Mouse (Mus musculus): ENCODE data around the gene Sh3gl2. TPM values are rescaled to one million over a fixed set of nuclear protein-coding genes. Genes with fewer than 3 reads are reported as not detected.

The Sh3gl2 gene
- polyA plus RNA-seq, 1 experiment = 18.6 TPM

DNA sequence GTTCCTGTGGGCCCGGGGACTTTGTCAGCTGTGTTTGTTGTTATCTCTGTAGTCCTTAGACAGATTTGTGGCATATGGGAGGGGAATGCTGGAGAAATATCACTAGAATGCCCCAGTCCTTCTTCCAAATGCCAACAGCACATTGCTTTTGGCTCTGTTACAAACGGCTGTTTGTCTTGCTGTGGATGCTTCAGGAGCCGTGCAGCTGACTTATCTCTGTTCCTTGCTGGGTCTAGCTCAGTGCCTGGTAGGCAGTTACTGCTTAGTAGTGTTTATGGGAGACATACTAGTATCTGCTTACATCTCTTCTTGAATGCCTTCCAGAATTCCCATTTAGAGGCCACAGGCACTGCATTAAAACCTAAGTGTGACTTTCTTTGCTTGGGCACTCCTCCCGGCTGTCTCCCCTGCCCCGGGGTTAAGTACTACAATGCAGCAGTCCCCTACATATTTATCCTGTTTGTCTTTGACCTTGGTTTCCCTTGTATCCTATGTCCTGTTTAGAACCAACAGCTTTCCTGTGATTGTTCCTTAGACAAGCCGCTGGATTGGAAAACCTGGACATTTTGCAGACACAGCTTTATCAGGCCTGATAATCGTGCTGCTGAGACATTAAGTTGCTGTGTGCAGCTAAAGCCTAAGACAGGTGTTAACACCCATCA is 101.1 kb downstream of the Sh3gl2 start:
- TF ChIP-seq POLR2A (IDR thresholded peaks at IDR 0.05; ENCODE audit: insufficient read depth, low read length) (no peak), EP300 (IDR thresholded peaks at IDR 0.05; ENCODE audit: insufficient read depth, low read depth, low read length) (no peak), CTCF (IDR thresholded peaks at IDR 0.05; ENCODE audit: low read depth, low read length) (no peak)
- H3K27me3 ChIP-seq (ENCODE audit: control insufficient read depth, insufficient read depth, low read length, poor library complexity, severe bottlenecking) = no peaks in the 10 kb centered on the region
- no peak overlapping the region for H3K4me3 ChIP-seq (ENCODE audit: low read depth, low read length)
- no peaks in the 10 kb centered on the region for H3K9me3 ChIP-seq (replicated peaks; ENCODE audit: control insufficient read depth, insufficient read depth, low read length, poor library complexity, severe bottlenecking)
- H3K4me1 ChIP-seq (ENCODE audit: control insufficient read depth, insufficient read depth, low read length) = peaks cover 3% of the 10 kb centered on the region
- H3K9ac ChIP-seq (ENCODE audit: low read depth, poor library complexity, severe bottlenecking) = no peak overlapping the region
- H3K36me3 ChIP-seq (ENCODE audit: control insufficient read depth, insufficient read depth, low read length, poor library complexity, severe bottlenecking) = no peaks in the 10 kb centered on the region
- H3K27ac ChIP-seq (ENCODE audit: insufficient read depth, low read length) = no peak overlapping the region

- H3K36me3 ChIP-seq (ENCODE audit: control insufficient read depth, insufficient read depth, low read length, poor library complexity, severe bottlenecking) = no peaks in the 10 kb centered on the region
- no peak overlapping the region for H3K4me3 ChIP-seq (ENCODE audit: low read depth, low read length)
- no peak for TF ChIP-seq POLR2A (IDR thresholded peaks at IDR 0.05; ENCODE audit: insufficient read depth, low read length)
- TF ChIP-seq EP300 (IDR thresholded peaks at IDR 0.05; ENCODE audit: insufficient read depth, low read depth, low read length) = no peak
- no peak for TF ChIP-seq CTCF (IDR thresholded peaks at IDR 0.05; ENCODE audit: low read depth, low read length)
- no peaks in the 10 kb centered on the region for H3K27me3 ChIP-seq (ENCODE audit: control insufficient read depth, insufficient read depth, low read length, poor library complexity, severe bottlenecking)
- no peaks in the 10 kb centered on the region for H3K9me3 ChIP-seq (replicated peaks; ENCODE audit: control insufficient read depth, insufficient read depth, low read length, poor library complexity, severe bottlenecking)
- no peak overlapping the region for H3K27ac ChIP-seq (ENCODE audit: insufficient read depth, low read length)
- no peak overlapping the region for H3K9ac ChIP-seq (ENCODE audit: low read depth, poor library complexity, severe bottlenecking)
- no peaks in the 10 kb centered on the region for H3K4me1 ChIP-seq (ENCODE audit: control insufficient read depth, insufficient read depth, low read length)
These were observed 114.2 kb downstream of the Sh3gl2 start for GRCm38 (mm10) chr4:85319092-85319491.

GRCm38 (mm10) chr4:85325454-85325853 is 120.5 kb downstream of the Sh3gl2 start:
- H3K36me3 ChIP-seq (ENCODE audit: control insufficient read depth, insufficient read depth, low read length, poor library complexity, severe bottlenecking) = no peaks in the 10 kb centered on the region
- H3K4me3 ChIP-seq (ENCODE audit: low read depth, low read length) = no peak overlapping the region
- H3K9me3 ChIP-seq (replicated peaks; ENCODE audit: control insufficient read depth, insufficient read depth, low read length, poor library complexity, severe bottlenecking) = no peaks in the 10 kb centered on the region
- no peak overlapping the region for H3K27ac ChIP-seq (ENCODE audit: insufficient read depth, low read length)
- no peaks in the 10 kb centered on the region for H3K27me3 ChIP-seq (ENCODE audit: control insufficient read depth, insufficient read depth, low read length, poor library complexity, severe bottlenecking)
- no peak overlapping the region for H3K9ac ChIP-seq (ENCODE audit: low read depth, poor library complexity, severe bottlenecking)
- H3K4me1 ChIP-seq (ENCODE audit: control insufficient read depth, insufficient read depth, low read length) = no peaks in the 10 kb centered on the region
- TF ChIP-seq POLR2A (IDR thresholded peaks at IDR 0.05; ENCODE audit: insufficient read depth, low read length) (no peak), CTCF (IDR thresholded peaks at IDR 0.05; ENCODE audit: low read depth, low read length) (no peak), EP300 (IDR thresholded peaks at IDR 0.05; ENCODE audit: insufficient read depth, low read depth, low read length) (no peak)

DNA sequence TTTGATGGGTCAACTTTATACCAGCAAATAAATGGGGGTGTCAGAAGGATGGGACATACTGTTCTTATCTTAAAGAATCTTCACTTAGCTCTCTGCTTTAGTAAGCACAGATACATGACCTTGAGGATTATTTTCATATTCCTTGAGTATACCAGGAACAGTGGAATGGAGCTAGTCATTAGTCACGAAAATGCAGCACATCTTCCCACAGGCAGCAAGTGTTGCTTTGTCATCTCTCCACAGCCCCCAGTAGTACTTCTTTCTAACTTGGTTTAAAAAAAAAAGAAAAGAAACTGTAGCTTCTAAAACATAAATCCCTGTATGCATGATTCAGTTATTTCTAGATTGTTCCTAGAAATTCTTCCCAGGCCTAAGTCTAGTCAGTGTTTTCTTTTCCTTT is 121.1 kb downstream of the Sh3gl2 start:
- Histone ChIP-seq H3K27ac (ENCODE audit: insufficient read depth, low read length) (no peak overlapping the region), H3K27me3 (ENCODE audit: control insufficient read depth, insufficient read depth, low read length, poor library complexity, severe bottlenecking) (no peaks in the 10 kb centered on the region), H3K36me3 (ENCODE audit: control insufficient read depth, insufficient read depth, low read length, poor library complexity, severe bottlenecking) (no peaks in the 10 kb centered on the region), H3K4me1 (ENCODE audit: control insufficient read depth, insufficient read depth, low read length) (no peaks in the 10 kb centered on the region), H3K9ac (ENCODE audit: low read depth, poor library complexity, severe bottlenecking) (no peak overlapping the region), H3K4me3 (ENCODE audit: low read depth, low read length) (no peak overlapping the region), H3K9me3 (replicated peaks; ENCODE audit: control insufficient read depth, insufficient read depth, low read length, poor library complexity, severe bottlenecking) (no peaks in the 10 kb centered on the region)
- TF ChIP-seq CTCF (IDR thresholded peaks at IDR 0.05; ENCODE audit: low read depth, low read length) (no peak), EP300 (IDR thresholded peaks at IDR 0.05; ENCODE audit: insufficient read depth, low read depth, low read length) (no peak), POLR2A (IDR thresholded peaks at IDR 0.05; ENCODE audit: insufficient read depth, low read length) (no peak)

- TF ChIP-seq CTCF (IDR thresholded peaks at IDR 0.05; ENCODE audit: low read depth, low read length) (no peak), POLR2A (IDR thresholded peaks at IDR 0.05; ENCODE audit: insufficient read depth, low read length) (no peak)
These were observed 129.8 kb downstream of the Sh3gl2 start for GRCm38 (mm10) chr4:85334688-85335200.

GRCm38 (mm10) chr4:85336356-85336755 is 131.4 kb downstream of the Sh3gl2 start:
- H3K36me3 ChIP-seq (ENCODE audit: control insufficient read depth, insufficient read depth, low read length, poor library complexity, severe bottlenecking) = no peaks in the 10 kb centered on the region
- no peaks in the 10 kb centered on the region for H3K4me1 ChIP-seq (ENCODE audit: control insufficient read depth, insufficient read depth, low read length)
- no peaks in the 10 kb centered on the region for H3K27me3 ChIP-seq (ENCODE audit: control insufficient read depth, insufficient read depth, low read length, poor library complexity, severe bottlenecking)
- no peak overlapping the region for H3K27ac ChIP-seq (ENCODE audit: insufficient read depth, low read length)
- H3K4me3 ChIP-seq (ENCODE audit: low read depth, low read length) = no peak overlapping the region
- TF ChIP-seq CTCF (IDR thresholded peaks at IDR 0.05; ENCODE audit: low read depth, low read length) = no peak
- TF ChIP-seq POLR2A (IDR thresholded peaks at IDR 0.05; ENCODE audit: insufficient read depth, low read length) = no peak
- no peak for TF ChIP-seq EP300 (IDR thresholded peaks at IDR 0.05; ENCODE audit: insufficient read depth, low read depth, low read length)
- no peak overlapping the region for H3K9ac ChIP-seq (ENCODE audit: low read depth, poor library complexity, severe bottlenecking)
- no peaks in the 10 kb centered on the region for H3K9me3 ChIP-seq (replicated peaks; ENCODE audit: control insufficient read depth, insufficient read depth, low read length, poor library complexity, severe bottlenecking)

More at GRCm38 (mm10) chr4:85334688-85335200, 129.8 kb downstream of the Sh3gl2 start:
- H3K4me3 ChIP-seq (ENCODE audit: low read depth, low read length) = no peak overlapping the region
- H3K36me3 ChIP-seq (ENCODE audit: control insufficient read depth, insufficient read depth, low read length, poor library complexity, severe bottlenecking) = no peaks in the 10 kb centered on the region
- H3K4me1 ChIP-seq (ENCODE audit: control insufficient read depth, insufficient read depth, low read length) = no peaks in the 10 kb centered on the region
- no peak overlapping the region for H3K27ac ChIP-seq (ENCODE audit: insufficient read depth, low read length)
- no peaks in the 10 kb centered on the region for H3K9me3 ChIP-seq (replicated peaks; ENCODE audit: control insufficient read depth, insufficient read depth, low read length, poor library complexity, severe bottlenecking)
- no peak overlapping the region for H3K9ac ChIP-seq (ENCODE audit: low read depth, poor library complexity, severe bottlenecking)
- no peaks in the 10 kb centered on the region for H3K27me3 ChIP-seq (ENCODE audit: control insufficient read depth, insufficient read depth, low read length, poor library complexity, severe bottlenecking)
